Mouse (Mus musculus) layer of hippocampus, adult 9-10 months (tissue): ENCODE measurements at regions not wholly inside any gene's neighbourhood (a gene's known extent, or its start where the extent isn't known, plus 50 kb on each side); places are given as distances from the start of the nearest gene placed in this dataset.
"Not testable (repeated sequence)": the region's sequence is repeated elsewhere in the genome, so short reads cannot be mapped to it uniquely, and the experiment has no call there.

Experiments
- DNase-seq: peaks from one replicate; pipeline ENCODE4 v3.0.0; 2022; ENCODE audit warnings: low spot score

DNA sequence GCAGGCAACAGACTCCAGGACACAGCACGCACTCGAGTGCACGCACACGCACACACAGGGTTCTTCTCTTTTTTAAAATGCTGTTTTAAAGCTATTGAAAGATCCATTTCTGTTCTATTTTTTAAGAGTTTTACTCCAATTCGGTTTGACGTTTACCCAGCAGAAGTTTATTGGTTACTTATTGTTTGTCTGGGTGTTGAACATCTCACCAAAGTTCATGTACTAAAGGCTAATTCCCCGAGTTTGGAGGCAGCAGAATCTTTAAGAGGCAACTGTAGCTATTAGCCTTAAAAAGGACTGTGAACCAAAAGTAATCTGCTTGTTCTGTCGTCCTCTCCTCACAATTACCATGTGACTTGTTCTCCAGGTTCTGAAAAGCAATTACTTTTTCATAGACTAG lies 263.0 kb upstream of the Nfia start:
- DNase-seq = no peak

DNA sequence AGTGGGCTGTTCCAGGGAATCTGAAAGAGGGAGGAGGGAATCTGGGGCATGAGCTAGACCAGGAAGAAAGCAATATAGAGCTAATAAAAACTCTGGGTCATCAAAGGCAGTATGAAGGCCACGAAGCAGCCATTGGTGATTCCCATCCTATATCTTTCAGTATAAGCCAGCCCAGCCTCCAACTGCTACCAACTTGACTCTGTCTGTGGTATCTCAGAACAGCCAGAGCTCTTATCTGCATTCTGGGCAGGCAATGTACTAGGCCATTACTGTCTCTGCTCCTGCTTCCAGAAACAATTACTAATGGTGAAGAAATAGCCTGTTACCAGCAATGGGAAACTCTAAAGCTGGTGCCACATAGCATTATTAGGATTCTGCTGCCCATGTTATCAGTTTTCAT lies 266.8 kb upstream of the Nfia start:
- no peak for DNase-seq

DNA sequence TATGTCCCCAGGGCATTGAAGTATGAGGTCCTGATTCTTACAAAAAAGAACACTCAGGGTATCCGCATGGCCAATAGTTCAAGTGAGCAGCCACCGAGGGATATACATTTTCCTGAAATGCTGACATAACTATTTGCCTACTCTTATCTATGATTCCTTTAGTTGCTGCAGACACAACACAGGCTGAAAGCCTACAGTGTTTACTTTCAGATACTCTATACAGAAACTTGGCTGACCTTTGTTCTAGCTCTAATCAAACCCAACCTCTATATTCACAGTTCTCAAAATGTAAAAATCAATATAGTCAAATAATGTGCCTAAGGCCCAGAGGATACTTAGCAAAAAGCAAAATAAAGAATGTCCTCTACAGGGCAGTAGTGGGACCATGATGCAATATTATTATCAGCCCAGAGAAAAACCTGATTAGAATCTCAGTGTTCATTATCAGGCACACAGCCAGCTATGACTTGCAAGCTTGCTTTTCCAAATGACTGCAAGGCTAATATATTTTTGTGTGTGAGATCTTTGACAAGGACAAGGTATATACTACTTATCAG lies 281.2 kb upstream of the Nfia start:
- no peak for DNase-seq

DNA sequence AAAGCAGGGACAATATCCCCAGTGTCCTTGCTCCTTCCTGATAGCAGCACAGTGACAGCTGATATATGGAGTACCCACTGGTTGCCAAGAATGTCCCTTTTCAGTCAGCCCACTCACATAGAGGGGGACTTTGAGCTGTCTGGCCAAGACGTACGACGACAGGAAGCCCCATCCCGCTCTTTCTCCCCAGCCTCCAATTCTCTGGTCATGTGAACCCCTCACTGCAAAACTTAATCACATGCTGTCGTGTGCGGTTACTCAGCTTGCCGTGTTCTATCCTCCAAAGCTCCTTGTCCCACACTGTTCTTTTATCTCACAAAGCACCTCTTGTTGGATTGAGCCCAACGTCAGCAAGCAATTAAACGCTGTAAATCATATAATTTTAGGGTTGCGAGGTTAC lies 286.2 kb upstream of the Nfia start:
- no peak for DNase-seq

DNA sequence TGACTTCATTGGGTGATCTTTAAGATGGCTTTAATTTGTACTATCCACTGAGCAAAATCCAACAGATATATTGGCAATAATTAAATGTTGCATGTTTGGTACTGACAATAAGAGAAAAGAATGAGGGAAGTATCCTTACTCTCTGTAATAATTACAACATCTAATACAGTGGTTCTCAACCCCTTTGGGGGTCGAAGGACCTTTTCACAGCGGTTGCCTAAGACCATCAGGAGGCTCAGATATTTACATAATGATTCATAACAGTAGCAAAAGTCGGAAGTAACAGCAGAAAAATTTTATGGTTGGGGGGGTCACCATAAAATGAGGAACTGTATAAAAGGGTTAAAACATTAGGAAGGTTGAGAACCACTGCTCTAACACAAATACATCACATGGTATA lies 287.3 kb upstream of the Nfia start:
- DNase-seq = no peak

DNA sequence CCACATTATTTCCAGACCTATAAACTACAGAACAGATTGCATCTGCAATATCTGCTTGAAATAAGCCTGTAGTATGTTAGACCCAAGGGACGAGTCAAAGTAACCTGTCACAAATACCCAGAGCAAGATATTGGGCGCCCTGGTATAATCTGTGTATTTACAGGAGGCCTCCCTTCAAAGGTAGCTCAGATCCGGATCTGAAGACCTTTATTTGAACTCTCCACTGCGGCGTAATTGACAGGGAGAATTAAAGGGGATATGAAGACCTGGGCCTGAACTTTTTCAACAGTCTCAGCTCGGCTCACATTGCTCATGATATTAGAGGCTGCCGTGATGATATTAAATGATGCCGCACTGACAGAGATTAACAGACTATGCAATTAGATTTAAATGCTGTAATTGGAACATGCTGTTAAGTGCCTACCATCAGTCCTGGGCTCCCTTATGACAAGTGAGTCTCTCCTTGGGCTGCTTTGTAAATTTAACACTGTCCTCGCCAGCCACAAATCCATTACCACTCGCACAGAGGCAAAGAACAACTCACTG lies 289.8 kb upstream of the Nfia start:
- no peak for DNase-seq

DNA sequence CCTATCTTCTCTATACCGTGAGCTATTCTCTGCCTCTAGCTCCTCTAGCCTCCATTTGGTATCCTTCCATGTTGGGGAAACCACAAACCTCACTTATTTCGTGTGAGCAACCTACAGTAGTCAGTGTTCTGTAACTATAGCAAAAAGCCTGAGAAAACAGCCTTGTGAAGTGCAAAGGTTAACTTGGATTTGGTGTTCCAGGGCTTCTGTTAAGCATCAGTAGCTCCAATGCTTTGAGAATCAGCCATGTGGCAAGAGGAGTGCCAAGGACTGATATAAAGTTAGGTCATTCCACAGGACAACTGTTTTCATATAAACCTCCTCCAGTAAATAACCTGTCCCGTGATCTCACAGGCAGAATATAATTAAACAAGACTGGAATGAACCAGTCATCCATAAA lies 290.7 kb upstream of the Nfia start:
- no peak for DNase-seq

DNA sequence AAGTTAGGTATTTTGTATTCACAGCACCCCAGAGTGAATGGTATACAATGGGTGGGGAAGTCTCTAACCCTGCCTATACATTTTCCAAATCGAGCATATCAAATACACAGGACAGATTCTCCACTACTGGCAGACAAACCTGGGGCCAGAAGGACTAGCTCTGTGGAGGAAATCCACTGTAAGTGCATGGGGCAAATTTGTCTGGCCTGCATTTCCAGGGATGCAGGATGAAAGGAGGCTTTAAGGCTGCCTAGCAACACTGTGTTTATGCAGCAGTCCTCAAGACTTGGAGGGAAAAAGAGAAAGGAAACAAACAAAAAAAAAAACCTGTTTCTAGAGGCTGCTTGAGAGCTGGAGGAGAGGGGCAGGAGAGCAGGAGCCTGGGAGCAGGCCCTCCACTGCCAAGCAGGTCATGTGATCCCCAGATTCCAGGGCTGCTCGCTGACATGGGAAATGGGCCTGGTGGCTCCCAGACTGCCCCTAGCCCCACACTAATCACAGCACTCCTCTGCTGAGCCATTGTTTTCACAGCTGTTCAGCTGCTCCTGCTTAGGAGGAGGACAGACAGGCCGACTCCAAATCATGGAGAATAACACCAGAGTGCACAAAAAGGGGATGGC lies 293.7 kb upstream of the Gm10192 start:
- no peak for DNase-seq

DNA sequence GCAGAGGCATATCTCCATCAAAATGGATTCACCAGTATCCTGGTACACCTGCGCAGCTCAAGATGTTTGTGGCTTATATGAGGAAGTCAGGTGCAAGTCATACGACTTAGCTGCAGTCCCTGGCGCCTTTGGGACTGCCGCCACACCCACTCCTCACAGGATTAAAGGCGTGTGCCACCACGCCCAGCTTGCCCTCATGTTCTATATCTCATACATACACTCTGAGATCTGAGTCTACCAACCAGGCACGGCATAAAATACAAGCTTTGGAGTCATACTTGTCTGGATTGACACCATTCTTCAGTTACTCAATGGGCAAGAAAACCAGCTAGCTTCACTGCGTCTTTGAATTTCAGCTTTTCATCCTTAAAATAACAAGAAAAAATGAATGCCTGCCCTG lies 290.5 kb upstream of the Gm10192 start:
- not testable (repeated sequence) for DNase-seq

DNA sequence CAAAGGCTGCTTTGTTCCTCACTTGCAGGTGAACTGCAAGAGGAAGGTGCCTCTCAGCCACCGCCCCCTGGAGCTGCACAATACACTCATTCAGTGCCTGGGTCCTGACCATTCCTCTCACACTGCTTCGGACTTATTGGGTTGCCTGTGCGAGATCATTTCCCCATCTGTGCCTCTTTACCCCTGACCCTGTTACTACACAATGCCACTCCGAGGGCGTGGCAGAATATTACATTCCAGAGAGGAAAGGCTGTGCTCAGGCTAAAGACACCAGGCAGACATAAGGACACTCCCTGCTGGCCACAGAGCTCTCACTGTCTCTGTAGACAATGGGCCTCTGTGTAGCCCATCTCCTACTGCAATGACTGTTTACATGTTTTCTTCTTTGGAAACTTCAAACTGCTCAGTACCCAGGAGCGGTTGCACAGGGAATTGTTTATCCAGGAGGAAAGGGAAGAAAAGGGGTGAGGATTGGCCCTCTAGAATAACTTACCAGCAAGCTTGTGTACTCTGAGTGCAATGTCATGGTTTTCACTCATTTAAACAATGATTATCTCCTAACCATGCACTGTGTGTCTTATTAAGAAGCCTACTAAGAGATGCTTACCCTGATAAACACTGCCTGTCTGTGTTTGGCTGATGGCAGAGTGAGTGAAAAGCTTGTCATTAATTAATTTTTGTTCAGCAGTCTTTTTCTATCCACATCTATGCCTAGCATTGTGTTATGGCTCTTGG lies 283.1 kb upstream of the Gm10192 start:
- DNase-seq = no peak

DNA sequence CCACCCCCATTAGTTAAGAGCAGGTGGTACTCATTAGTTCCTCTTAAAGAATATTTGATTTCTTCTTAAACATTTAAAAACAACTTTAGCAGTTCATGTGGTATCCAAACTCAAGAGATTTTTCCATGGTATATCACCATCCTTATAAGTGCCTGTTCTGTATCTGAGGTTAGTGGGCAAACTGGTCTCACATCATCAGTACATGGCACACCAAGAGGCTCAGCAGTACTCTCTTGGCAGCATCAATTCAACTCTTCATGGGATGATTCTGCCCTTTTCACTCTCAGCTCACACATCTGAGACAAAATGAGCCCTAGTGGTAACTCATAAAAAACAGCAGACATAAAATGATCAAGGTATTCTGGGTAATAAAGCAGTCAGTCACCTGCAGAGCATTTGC lies 282.6 kb upstream of the Gm10192 start:
- no peak for DNase-seq

DNA sequence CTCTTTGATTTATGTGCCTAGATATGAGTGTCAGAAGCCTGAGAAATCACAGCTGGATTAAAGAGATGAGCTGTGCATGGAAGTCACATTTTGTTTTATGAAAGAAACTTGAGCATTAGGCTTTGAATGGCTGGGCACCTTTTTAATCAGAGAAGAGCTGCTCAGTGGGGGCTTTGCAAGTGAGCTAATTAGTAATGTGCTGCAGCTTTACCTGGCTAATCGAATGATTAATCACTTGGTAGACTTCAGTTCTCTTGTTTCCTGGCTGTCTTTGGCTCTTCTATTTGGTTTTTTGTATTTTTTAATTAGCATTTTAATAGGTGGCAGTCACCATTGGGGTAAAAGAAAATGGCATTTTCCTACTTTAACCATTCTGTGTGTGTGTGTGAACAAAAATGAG lies 278.2 kb upstream of the Gm10192 start:
- no peak for DNase-seq

DNA sequence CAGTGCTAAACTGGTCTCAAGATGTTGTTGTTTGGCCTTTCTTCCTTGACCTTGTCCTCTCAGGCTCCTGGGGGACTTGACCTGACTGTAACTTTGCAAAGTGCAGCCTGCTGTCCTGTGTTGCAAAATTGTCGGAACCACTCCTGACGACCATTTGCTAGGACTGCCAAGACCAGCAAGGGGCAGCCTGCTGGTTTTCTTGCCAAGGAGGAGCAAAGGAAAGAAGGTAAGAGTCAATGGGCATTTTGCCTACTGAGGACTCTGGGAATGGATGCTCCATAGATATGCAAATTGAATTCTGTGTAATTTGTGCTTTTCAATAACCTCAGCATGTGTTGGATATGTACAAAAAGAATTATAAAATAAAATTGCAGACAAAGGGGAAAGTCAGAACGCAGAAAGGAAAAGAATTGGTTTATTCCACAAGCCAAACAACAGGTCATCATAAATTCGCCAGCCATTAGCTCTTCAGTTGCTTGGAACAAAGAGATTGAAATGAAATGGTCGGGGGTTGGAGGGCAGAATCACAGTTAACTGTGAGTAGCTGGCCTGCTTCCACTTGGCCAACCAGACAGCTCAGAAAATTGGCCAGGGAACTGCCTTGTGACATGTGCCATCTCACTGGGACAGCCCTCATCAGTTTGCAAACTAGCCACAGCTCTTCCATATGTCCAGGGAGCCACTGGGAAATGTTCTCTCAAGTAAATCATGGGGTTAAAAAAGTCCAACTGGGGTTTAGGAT lies 256.5 kb upstream of the Gm10192 start:
- DNase-seq = no peak

DNA sequence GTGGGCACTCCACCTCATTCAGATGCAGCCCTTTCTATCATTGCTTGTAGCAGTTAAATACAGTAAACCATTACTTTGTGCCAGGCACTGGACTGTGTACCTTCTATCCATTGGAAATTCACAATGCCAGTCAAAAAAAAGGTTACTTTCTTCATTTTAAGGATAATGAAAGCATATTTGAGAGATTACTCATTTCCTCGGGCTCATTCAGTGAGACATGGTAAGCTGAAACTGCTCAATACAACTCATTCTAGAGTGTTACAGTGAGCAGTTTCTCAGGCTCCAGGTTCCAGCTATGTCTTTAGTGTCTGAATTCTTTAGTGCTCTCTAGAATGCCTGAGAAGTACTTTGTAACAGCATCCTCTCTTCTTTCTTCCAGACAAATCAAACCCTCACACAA lies 249.7 kb upstream of the Gm10192 start:
- DNase-seq = no peak

DNA sequence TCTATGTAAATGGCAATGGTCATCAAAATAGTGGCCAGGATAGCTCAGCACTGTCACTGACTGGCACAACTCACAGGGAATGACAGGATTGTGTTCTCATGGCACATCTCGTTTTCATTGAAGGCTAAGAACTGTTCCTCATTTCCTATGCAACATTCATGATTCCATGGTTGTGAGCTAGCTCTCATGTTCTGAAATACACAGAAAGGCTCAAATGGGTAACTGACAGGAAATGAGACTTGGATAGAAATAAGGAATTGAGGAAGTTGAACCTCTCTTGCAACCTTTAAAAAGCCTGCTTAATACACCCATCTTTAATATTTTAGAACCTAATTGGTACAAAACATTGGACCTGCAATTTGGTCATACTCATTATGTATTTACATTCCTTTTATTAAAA lies 249.1 kb upstream of the Gm10192 start:
- DNase-seq = no peak

DNA sequence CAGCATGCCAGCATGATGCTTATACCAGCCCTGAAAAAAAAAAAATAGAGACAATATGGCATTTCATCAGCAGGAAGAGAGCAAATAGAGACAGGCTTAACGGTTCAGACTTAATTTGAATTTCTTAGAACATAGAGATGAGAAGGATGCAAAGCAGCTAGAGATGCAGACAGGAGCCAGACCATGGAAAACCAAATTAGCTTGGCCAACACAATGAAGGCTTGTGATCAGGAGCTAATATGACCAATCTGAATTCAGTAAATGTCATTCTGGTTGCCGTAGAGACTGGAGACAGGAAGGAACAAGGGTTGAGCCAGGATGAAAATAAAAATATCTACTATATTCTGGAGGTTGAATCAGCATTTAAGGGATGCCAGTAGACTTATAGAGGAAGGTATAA lies 248.3 kb upstream of the Gm10192 start:
- DNase-seq = no peak

DNA sequence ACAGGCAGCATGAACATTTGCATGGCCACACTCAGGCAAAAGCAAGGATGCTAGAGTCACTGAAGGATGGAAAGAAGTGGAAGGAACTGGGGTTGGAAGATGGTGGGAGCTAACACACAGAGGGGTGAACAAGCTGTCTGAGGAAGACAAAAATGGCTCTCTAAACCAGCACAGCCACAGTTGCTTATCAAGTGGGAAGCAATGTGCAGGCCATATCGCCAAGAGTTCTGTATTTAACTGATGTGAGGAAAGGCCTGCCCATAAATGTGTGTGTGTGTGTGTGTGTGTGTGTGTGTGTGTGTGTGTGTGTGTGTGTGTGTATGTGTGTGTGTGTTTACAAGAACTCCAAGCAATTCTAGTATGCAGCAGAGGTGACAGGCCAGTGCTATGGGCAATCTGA lies 236.9 kb upstream of the Gm10192 start:
- DNase-seq = no peak

DNA sequence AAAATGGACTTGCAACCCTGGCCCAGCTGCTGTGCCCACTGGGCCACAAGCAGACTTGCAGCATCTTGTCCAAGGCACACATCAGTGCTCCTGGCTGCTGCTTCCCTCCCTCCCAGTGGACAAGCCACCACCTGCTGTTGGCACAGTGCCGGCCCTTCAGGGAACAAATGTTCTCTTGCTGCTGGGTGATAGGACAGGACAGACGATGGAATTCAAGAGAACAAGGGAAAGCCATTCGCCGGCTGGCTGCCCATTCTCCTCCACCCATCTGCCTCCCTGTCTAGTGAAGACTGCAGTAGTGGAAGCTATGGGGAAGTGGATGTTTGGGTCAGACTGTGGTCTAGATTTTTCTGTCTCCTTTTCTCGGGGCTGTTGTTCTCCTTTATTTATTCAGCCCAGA lies 235.7 kb upstream of the Gm10192 start:
- DNase-seq = peak; percentile 4

DNA sequence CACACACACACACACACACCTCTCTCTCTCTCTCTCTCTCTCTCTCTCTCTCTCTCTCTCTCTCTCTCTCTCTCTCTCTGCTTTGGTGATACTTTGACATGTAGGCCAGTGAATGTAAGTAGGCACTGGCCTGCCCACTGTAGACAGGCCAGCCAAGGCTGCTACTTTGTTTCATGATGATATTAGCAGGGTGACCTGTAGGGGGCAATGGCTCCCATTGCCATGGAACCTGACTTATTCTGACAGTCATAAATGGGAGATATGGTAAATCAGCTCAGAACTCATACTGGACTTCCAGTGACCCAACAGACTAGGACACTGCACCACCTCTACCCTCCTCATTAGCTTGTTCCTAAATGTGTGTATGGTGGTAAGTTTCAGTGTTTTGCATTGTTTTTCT lies 235.0 kb upstream of the Gm10192 start:
- no peak for DNase-seq

DNA sequence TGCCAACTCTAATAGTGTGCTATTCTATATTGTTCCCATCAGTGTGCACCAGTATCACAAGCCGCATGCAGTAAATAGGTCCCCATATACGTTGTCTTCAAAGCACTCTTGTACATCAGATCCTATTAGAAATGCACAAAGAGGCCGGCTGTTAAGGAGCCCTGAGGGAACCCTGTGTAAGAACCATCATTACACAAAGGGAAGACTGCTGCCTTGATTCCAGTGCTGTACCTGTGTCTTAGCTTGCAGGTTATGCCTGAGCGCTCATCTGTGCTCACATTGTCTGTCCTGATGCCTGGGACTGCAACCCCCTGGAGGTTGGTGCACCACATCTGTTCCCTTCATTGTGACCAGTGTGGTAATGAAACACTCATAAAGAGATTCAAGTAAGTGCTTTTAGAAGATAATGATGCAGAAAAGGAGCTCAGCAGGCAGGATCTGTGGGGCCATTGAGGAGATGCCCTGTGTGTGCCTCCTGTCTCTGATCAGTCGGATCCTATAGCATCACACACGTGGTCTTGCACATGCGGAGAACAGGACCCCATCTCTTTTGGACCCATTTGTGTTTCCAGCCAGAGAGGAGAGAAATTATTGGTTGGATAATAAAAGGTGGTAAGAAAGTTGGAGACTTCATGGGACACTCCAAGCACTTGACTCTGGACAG lies 225.8 kb upstream of the Gm10192 start:
- DNase-seq = no peak

DNA sequence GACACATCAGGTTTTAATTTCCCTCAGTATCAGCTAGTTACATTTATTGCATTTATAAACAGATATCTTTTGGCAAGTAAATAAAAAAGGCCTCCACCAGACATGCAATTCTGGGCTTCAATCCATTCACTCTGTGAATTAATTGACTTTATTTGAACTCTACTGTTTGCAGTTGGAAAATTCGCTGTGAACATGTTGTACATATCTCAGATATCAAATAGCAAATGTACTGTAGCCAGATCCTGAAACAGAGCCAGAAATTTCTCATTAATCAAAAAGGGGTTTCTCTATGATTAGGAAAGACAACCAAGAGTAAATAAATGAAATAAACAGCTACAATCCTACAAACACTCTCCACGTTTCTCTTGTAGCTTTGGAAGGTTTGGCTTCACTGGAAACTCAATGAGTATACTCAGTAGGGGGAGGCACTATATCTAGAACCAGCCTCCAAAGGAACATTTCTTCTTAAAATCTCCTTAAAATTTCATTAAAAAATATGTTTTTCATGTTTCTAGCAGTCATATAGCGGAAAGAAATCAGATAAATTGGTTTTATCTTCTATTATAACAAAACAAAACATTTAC lies 211.8 kb upstream of the Gm10192 start:
- peak; percentile 2 for DNase-seq

DNA sequence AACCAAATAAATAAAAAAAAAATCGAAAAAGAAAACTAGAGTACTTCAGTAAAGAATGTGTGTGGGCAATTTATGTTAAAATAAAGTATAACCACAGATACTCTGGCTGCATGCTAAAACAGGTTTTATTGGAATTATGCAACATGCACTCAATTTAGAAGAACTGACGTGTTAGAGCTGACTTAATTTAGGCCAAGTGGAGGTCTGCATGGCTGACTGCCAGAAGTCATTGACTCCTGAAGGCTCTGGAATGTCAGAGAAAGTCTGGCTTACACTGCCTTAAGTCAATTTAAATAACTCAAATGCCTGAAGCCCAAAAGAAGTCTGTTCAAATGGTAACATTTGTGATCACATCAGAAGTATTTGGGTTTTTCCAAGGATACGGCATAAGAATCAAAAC lies 198.1 kb upstream of the Gm10192 start:
- DNase-seq = no peak
